Mouse (Mus musculus): ENCODE data around the gene Prn.

DNA sequence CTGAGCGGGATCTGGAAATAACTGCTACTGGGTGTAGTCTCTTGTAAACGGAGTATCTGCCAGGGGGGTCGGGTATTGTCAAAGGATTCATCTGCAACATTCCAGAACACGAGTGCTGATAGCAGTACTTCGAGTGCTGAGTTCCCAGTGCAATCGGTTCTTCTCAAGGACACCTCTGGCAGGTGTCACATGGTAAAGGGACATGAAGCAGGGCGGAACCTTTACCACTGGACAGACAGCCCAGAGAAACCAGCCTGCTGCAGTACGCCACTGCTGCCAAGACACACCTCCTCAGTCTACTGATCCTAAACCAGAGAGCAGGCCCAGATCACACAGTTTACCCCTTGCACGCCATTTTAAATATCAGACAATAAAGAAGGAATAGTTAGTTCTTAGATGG is 45.1 kb downstream of the Prn start:
- TF ChIP-seq POLR2A (IDR thresholded peaks at IDR 0.05; ENCODE audit: borderline replicate concordance, control insufficient read depth, low read depth, low read length) (no peak), CTCF (IDR thresholded peaks at IDR 0.05; ENCODE audit: control insufficient read depth, insufficient read depth, low read length) (no peak)
